Mouse (Mus musculus) gastrocnemius, adult 2 months (tissue): Measurements from ENCODE around the gene Slc12a8. TPM values are rescaled to one million over a fixed set of nuclear protein-coding genes. Genes with fewer than 3 reads are reported as not detected.

Experiments
- DNase-seq: peaks from one replicate; pipeline ENCODE4 v3.0.0; 2022
- H3K27ac ChIP-seq: fragments of 200-600 bp; 2 replicates; pipeline ENCODE4 v1.8.1; 2022; ENCODE audit warnings: mild to moderate bottlenecking
- H3K4me3 ChIP-seq: fragments of 200-600 bp; 2 replicates; pipeline ENCODE4 v1.8.1; 2022; ENCODE audit warnings: mild to moderate bottlenecking, moderate library complexity
- CTCF ChIP-seq: fragments of 200-600 bp; IDR thresholded peaks from 2 replicates; pipeline ENCODE4 v1.8.1; 2022; ENCODE audit warnings: antibody characterized with exemption, mild to moderate bottlenecking, moderate library complexity
- intact Hi-C: fragments of 180-260 bp; cut with DNase I; formaldehyde crosslinking; loops from one replicate; pipeline ENCODE4 v1.15.1; 2025
- total RNA-seq, 2 experiments: library from RNA; stranded (reverse); gene quantifications; 2 replicates each; pipeline ENCODE4 v1.2.3; 2021

The Slc12a8 gene
- total RNA-seq, 2 experiments from 2014 or later = 0.15 to 0.47 TPM

DNA sequence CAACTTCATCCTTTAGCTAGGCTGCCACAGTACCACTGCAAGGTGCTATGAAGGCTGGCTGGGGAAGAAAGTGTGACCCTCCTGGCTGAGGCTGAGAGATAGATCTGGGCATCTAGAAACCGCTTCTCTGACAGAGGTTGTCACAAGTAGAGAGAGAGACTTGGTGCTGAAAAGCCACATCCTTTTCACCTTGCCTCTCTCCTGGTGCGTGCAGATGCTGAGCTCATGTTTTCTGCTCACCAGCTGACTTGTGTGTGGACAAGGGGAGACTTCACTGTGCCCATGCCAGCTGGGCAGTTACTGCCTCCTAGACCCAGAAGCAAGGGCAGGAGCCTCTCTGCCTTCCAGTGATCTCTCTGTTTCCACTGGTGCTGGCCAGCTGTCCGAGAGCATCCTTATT, 170.6 kb downstream of the Slc12a8 start:
- peak overlapping the region; percentile 96 for H3K27ac ChIP-seq
- H3K4me3 ChIP-seq = peak overlapping the region; percentile 96
- no peak for TF ChIP-seq CTCF
- no peak for DNase-seq
- intact Hi-C loops = no loop called here

DNA sequence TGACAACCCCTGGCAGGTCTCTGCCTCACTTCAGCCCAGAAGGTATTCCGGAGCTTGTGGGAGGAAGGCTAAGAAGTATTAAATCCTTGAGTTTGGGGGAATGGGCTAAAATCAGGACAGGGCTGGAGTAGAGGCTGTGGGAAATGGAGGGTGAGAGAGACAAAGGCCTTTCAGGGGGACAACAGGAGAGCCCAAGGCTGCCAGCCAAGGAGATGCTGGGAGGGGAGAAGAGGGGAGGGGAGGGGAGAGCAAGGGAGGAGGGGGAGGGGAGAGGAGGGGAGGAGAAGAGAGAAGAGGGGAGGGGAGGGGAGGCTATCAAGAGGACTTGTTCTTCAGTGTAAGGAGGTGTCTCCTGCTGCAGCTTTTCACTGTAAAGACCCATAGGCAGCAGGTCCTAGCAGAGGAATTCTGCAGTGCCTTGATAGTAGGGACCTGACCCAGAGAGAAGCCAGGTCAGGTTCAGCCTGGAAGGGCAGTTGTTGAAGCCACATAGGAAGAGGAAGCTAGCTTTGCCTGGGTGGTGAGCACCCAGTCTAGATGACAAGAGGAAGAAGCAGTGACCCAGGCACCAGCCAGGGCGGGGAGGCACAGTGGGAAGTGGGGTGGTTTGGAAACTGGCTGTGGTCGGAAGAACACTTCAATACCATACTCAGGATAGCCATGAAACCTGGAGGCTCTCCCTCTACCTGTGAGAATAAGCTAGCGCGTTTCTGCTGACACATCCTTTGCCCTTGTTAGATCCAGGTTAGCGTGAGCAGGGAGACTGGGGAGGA, 174.0 kb downstream of the Slc12a8 start:
- intact Hi-C loops = no loop called here
- no peak for TF ChIP-seq CTCF
- DNase-seq = no peak
- peak overlapping the region; percentile 47 for H3K4me3 ChIP-seq
- peak overlapping the region; percentile 63 for H3K27ac ChIP-seq

DNA sequence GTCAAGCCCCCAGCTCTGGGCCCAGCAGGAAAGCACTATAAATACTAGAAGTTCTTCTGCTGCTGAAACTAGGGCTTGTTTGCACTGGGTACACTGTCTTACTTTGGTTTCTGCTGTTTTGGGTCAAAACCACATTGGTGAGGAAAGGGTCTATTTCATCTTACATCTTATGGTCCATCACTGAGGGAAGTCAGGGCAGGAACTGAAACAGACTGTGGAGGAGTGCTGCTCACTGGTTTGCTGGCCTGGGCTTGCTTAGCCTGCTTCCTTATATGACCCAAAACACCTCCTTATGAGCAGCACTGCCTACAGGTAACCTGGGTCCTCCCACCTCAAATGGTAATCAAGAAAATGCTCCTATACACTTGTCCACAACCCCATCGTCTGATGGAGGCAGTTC, 176.4 kb downstream of the Slc12a8 start:
- no peak for TF ChIP-seq CTCF
- H3K27ac ChIP-seq = peak overlapping the region; percentile 63; the same call in 1 of the 2 replicates
- no peak overlapping the region for H3K4me3 ChIP-seq
- no peak for DNase-seq
- intact Hi-C loops = no loop called here

DNA sequence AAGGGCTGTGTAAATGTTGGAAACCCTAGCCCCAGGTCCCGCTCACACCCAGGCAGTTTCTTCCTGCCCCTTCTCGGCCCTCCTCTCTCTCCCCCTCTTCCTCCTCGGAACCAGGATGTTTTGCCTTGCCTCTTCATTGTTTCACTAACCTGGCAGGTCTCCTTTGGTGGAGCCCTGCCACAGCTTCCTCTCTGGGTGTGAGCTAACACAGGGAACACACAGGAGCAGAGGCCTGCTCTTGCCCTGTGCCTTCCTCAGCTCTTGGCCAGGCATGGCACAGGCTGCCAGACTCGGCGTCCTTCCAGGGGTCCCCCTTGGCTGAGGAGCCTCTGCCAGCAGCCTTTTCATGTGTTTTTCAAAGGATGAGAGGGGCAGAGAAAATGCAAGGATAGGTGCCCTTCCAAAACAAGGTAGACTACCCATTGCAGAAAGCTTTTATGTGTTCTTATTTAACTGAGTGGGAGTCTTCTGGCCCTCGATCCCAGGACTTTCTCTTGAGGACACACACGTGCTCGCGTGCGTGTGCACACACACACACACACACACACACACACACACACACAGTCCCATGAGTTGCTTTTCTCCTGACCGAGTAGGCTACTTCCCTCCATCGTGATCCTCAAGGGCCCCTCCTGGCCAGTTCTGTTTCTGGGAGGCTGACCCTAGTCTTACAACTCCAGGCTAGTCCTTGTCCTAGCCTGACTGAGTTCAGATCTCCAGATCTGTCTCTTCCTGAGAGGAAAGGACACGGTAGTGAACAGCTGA, 179.9 kb downstream of the Slc12a8 start:
- peak overlapping the region; percentile 50 for H3K4me3 ChIP-seq
- intact Hi-C loops = no loop called here
- DNase-seq = peak; percentile 58
- TF ChIP-seq CTCF = no peak
- peak overlapping the region; percentile 87 for H3K27ac ChIP-seq

DNA sequence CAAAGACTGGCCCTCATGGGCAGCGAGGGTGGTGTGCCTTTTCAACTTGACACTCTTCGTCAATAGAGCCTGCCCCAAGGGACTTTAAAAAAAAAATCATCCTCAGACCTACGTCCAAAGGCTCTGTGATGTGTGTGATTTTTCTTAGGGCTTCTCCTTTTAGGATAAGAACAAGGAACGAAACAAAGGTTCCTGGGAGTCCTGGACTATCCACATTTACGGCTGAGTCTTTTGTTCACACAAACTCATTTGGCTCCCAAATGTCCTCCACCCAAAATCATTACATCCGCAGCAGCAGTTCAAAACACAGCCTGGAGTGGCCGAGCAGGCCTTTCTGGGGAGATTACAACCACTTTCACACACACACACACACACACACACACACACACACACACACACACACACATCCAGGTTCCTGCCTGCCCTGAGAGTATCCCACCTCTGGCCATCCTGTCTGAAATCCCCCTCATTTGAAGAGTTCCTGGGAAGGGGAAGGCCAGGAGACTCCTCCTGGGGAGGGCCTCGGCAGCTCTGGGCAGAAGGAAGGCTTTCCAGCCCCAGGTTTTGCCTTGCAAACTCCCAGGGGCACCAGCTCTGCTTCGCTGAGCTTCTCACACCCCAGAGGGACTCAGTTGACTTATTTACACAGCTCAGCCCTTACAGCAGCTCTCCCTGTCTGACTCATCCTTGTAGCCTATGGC, 180.6 kb downstream of the Slc12a8 start:
- no peak for TF ChIP-seq CTCF
- Histone ChIP-seq H3K27ac (peak overlapping the region; percentile 87), H3K4me3 (peak overlapping the region; percentile 50)
- intact Hi-C loops = no loop called here
- DNase-seq = no peak

DNA sequence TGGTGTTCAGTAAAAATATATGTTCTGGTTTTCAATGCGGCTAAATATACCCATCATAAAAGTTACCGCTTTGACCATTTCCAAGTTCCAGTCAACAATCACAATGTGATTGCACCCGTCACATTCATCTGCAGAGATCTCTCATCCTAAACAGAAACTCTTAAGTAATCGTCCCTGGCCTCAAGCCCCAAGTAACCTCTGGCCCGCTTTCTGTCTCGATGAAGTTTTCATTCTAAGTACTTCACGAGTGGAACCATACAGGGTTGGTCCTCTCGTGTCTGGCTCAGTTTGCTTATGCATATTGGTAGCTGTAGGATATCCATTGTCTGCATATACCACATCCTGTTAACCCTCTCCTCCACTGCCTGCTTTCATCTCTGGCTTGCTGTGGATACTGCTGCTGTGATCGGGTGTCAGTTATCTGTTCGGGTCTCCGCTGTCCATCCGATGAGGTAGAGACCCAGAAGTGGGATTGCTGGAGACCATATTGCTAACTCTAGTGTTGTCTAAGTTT, 181.2 kb downstream of the Slc12a8 start:
- H3K4me3 ChIP-seq = peak overlapping the region; percentile 42
- intact Hi-C loops = no loop called here
- TF ChIP-seq CTCF = no peak
- peak overlapping the region; percentile 87 for H3K27ac ChIP-seq
- DNase-seq = no peak

DNA sequence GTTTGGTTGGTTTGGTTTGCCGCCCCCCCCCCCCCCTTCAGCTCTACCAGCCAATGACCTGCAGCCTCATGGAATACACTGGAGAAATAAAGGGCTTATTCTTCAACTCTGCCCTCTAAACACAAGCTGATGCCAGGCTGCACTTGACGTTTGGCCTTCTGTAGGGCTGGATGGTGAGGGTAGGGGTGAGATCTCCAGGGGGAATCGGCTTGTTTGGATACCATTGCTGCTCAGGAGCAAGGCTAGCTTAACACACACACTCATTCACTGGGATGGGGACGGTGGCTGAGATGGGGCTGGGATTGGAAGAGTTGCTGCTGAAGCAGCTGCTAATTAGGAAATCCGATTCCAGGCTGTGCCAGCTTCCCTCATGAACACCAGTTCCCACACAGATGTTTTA, 183.5 kb downstream of the Slc12a8 start:
- no peak for TF ChIP-seq CTCF
- intact Hi-C loops = no loop called here
- no peak for DNase-seq
- Histone ChIP-seq H3K27ac (peak overlapping the region; percentile 31; the same call in 1 of the 2 replicates), H3K4me3 (no peak overlapping the region)

DNA sequence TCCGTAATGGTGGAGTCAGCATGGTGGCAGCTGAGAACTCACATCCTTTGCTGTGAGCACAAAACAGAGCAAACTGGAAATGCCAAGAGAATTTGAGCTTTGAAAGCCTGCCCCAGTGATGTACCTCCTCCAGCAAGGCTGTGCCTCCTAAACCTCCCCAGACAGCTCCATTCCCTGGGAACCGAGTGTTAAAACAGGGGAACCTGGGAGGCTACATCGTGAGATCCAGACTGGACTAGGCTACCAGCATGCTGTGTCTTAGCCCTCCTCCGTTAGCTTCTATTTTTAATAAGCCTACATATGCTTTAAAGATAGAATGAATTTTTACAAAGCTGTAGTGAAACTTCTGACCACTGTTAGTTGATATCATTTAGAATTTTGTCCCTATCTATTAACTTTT, 184.7 kb downstream of the Slc12a8 start:
- intact Hi-C loops = no loop called here

DNA sequence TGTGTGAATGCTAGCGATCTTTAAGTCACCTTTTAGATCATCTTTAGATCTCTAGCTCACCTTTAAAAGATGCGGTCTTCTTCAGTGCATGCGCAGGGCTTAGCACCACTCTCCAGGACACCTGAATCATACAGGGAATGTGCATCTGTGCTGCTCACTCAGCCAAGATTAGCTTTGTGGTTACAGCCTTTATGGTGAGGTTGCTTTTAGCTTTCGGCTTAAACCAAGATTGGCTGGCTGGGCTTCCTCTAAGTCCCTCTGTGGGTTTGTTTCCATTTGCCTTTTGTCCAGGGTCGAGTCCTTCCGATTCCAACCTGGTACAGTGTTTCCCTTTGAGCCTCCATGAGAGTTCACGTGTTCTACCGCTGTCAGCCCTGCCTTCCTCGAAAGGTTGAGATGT, 187.2 kb downstream of the Slc12a8 start:
- intact Hi-C loops = no loop called here
- TF ChIP-seq CTCF = no peak
- Histone ChIP-seq H3K4me3 (peak overlapping the region; percentile 21; the same call in 1 of the 2 replicates), H3K27ac (peak overlapping the region; percentile 65)
- DNase-seq = no peak

More for the DNA sequence above, 184.7 kb downstream of the Slc12a8 start:
- no peak for DNase-seq
- TF ChIP-seq CTCF = no peak
- H3K27ac ChIP-seq = peak overlapping the region; percentile 31; the same call in 1 of the 2 replicates
- no peak overlapping the region for H3K4me3 ChIP-seq

DNA sequence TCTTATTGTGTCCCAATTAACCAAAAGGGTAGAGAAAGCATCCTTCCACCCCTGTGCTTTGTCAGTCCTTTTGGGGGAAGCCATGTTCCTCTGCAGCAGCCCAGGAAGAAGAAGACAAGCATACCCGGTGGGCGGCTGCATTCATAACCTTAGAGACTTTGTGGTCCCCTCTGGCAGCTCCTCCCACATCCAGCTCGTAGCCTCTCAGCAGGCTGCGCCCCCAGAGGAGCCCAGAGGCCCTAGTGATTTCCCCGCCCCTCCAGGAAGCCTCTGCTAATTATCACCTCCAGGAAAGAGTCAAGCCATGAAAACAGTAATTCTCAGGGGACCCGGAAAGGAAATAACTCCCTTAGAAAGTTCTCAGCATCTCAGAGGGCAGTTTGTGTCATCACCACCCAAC, 188.1 kb downstream of the Slc12a8 start:
- peak; percentile 59 for DNase-seq
- intact Hi-C loops = no loop called here
- TF ChIP-seq CTCF = no peak
- peak overlapping the region; percentile 65 for H3K27ac ChIP-seq
- peak overlapping the region; percentile 21 for H3K4me3 ChIP-seq

DNA sequence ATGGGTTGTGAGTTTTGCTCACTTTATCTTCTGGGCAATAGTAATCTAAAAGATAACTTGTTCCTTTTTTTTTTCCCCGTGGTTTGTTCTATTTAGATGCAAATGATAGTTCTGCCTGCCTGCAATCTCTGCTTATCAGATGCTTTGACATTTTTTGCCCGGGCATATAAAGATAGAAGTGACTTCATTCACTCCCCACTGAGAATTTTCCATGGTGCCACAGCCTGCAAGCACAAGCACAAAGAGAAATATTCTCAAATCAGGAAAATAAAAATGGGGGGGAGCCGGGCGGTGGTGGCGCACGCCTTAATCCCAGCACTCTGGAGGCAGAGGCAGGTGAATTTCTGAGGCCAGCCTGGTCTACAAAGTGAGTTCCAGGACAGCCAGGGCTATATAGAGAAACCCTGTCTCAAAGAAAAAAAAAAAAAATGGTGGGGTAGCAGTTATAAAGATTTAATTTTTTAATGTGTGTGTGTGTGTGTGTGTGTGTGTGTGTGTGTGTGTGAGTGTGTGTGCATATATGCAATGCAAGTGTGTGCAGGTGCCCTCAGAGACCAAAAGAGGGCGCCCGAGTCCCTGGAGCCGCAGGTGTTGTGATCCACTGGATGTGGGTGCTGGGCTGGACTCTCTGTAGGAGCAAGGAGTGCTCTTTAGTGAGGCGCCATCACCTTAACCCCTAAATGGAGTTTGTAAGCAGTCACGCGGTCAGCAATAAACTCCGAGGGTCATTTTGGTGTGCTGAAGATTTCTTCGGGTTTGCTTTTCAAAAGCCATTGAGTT, 189.2 kb downstream of the Slc12a8 start:
- no peak for DNase-seq
- Histone ChIP-seq H3K4me3 (no peak overlapping the region), H3K27ac (no peak overlapping the region)
- intact Hi-C loops = no loop called here
- TF ChIP-seq CTCF = no peak

DNA sequence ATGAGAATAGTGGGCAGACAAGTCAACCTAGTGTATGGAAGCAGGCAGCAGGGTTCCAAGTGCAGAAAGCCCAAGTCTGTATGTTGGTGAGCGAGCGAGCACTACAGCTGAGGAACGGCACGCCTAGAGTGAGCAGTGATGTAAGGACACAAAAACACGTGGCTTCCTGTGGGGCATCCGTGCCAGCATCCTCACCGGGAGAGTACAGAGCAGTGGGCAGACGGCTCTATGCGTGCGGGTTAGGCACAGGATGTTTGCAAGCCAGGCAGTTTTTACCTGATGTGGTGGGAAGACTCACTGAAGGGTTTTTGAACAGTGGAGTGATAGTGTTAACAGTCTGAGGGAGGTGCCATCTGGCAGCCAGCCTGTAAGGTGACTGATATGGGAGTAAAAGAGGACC, 190.9 kb downstream of the Slc12a8 start:
- intact Hi-C loops = no loop called here
- no peak for DNase-seq
- H3K27ac ChIP-seq = peak overlapping the region; percentile 38
- TF ChIP-seq CTCF = no peak
- H3K4me3 ChIP-seq = 0 out of 2 replicates have a peak overlapping the region, but pooled peaks have one; percentile 11
